Comparison of ENCODE assay signal across 8 mouse cellular contexts in genomic region chr9:109096856-109097255, GRCm38 (mm10). TPM values are rescaled to one million over a fixed set of nuclear protein-coding genes. Genes with fewer than 3 reads are reported as not detected.
DNase-seq lines count a peak whose midpoint lies in the region; ATAC-seq and TF ChIP-seq lines count a peak whose summit lies in the region.

No protein-coding gene starts in this region.

- peaks cover 81% of the 10 kb centered on the region for H3K4me1 ChIP-seq in E14TG2a.4 (replicated peaks; ENCODE audit: low read depth, low read length)
- peaks cover 20% of the 10 kb centered on the region for H3K4me1 ChIP-seq in hindbrain, embryonic 11.5 days (replicated peaks; ENCODE audit: control insufficient read depth, insufficient read depth, low read length)
- peaks cover 32% of the 10 kb centered on the region for H3K4me1 ChIP-seq in lung, embryonic 14.5 days (ENCODE audit: insufficient read depth)

- TF ChIP-seq CTCF in E14TG2a.4 (conservative IDR thresholded peaks at IDR 0.05; ENCODE audit: low read length), result no peak
- no peak for TF ChIP-seq CTCF in lung, embryonic 14.5 days (IDR thresholded peaks at IDR 0.05; ENCODE audit: low read depth)

- peak overlapping the region; percentile 98 for H3K9ac ChIP-seq in hindbrain, embryonic 11.5 days (ENCODE audit: low read depth, low read length)
- peak overlapping the region; percentile 98 for H3K9ac ChIP-seq in lung, embryonic 14.5 days

- H3K4me2 ChIP-seq in hindbrain, embryonic 11.5 days (replicated peaks; ENCODE audit: low read depth, low read length), result peak overlapping the region; percentile 96
- H3K4me2 ChIP-seq in lung, embryonic 14.5 days, result peak overlapping the region; percentile 87

- peak; percentile 29 for DNase-seq in R1 (ENCODE audit: low read depth, low spot score)
- no peak for DNase-seq in hindbrain, embryonic 11.5 days (ENCODE audit: low spot score)
- DNase-seq in lung, embryonic 14.5 days, result peak; percentile 33
- no peak for DNase-seq in layer of hippocampus, adult 18-20 months (ENCODE audit: low spot score in 2 of 2)
- DNase-seq in left cerebral cortex, adult 9 months (ENCODE audit: low spot score in 2 of 2), result no peak
- DNase-seq in left cerebral cortex, postnatal 36 days (ENCODE audit: low spot score in 2 of 2), result no peak

- ATAC-seq in hindbrain, embryonic 11.5 days (ENCODE audit: low FRiP score), result no peak
- ATAC-seq in lung, embryonic 14.5 days (ENCODE audit: insufficient read depth), result no peak
- no peak for ATAC-seq in CD4-positive, CD25-positive, alpha-beta regulatory T cell, adult 4 months

- peaks cover 31% of the 10 kb centered on the region for H3K36me3 ChIP-seq in E14TG2a.4 (ENCODE audit: insufficient read depth, low read length)
- H3K36me3 ChIP-seq in hindbrain, embryonic 11.5 days (ENCODE audit: control insufficient read depth, insufficient read depth, low read length), result peaks cover 2% of the 10 kb centered on the region; the same call in 1 of the 2 replicates
- H3K36me3 ChIP-seq in lung, embryonic 14.5 days (ENCODE audit: insufficient read depth), result peaks cover 20% of the 10 kb centered on the region

- H3K27ac ChIP-seq in hindbrain, embryonic 11.5 days (ENCODE audit: low read depth, low read length), result peak overlapping the region; percentile 100
- peak overlapping the region; percentile 99 for H3K27ac ChIP-seq in lung, embryonic 14.5 days (ENCODE audit: low read depth)

- 26% methylated on average over 6 of the region's 6 CpGs for WGBS in hindbrain, embryonic 11.5 days
- 20% methylated on average over 6 of the region's 6 CpGs for WGBS in lung, embryonic 14.5 days

- H3K27me3 ChIP-seq in E14TG2a.4 (ENCODE audit: insufficient read depth, low read length), result no peaks in the 10 kb centered on the region
- no peaks in the 10 kb centered on the region for H3K27me3 ChIP-seq in hindbrain, embryonic 11.5 days (ENCODE audit: control insufficient read depth, insufficient read depth, low read length)
- no peaks in the 10 kb centered on the region for H3K27me3 ChIP-seq in lung, embryonic 14.5 days (ENCODE audit: insufficient read depth, low read length)

- H3K4me3 ChIP-seq in E14TG2a.4 (replicated peaks; ENCODE audit: low read length), result peak overlapping the region; percentile 87
- H3K4me3 ChIP-seq in hindbrain, embryonic 11.5 days (ENCODE audit: low read depth, low read length), result peak overlapping the region; percentile 64
- H3K4me3 ChIP-seq in lung, embryonic 14.5 days (ENCODE audit: low read depth, low read length), result peak overlapping the region; percentile 72

- H3K9me3 ChIP-seq in E14TG2a.4 (ENCODE audit: low read length), result no peaks in the 10 kb centered on the region
- H3K9me3 ChIP-seq in hindbrain, embryonic 11.5 days (ENCODE audit: control insufficient read depth, low read length), result no peaks in the 10 kb centered on the region
- no peaks in the 10 kb centered on the region for H3K9me3 ChIP-seq in lung, embryonic 14.5 days (ENCODE audit: low read depth, low read length)

- intact Hi-C loops in left cerebral cortex, postnatal 36 days (cut with DNase I), result loop anchor here (10.0 kb wide), 1 partner anchor 738 kb away; the partner anchor contains the start of gene Nme6

RNA-seq across cellular contexts. Expression of gene Plxnb1, which starts 1.7 kb away (rescaled TPM):
- polyA plus RNA-seq in hindbrain, embryonic 11.5 days (2014; fragmentation: Nextera tagmentation; extraction: Ambion mirVana), result 16.9 and 18.2 TPM in 2 replicates
- 16.1 and 18.4 TPM in 2 replicates for polyA plus RNA-seq in lung, embryonic 14.5 days (2014; fragmentation: Nextera tagmentation; extraction: Ambion mirVana)
- polyA plus RNA-seq in CD4-positive, CD25-positive, alpha-beta regulatory T cell, adult 4 months (2017; shearing (Covaris generic)), result 1 to 10 TPM in 1 of 2 experiments, under 1 TPM in 1; 0.94 to 1.2 TPM
- 10 to 100 TPM; 70.4 to 76.5 TPM for total RNA-seq in layer of hippocampus, adult 18-20 months (2021)
- total RNA-seq in left cerebral cortex, postnatal 36 days (2021), result 10 to 100 TPM; 60.3 to 77.9 TPM

RNA-seq across cellular contexts. Expression of gene Tma7, which starts 14.5 kb away (rescaled TPM):
- polyA plus RNA-seq in hindbrain, embryonic 11.5 days (2014; fragmentation: Nextera tagmentation; extraction: Ambion mirVana), result 756 and 774 TPM in 2 replicates
- 599 and 638 TPM in 2 replicates for polyA plus RNA-seq in lung, embryonic 14.5 days (2014; fragmentation: Nextera tagmentation; extraction: Ambion mirVana)
- 100 to 1,000 TPM; 679 to 933 TPM for polyA plus RNA-seq in CD4-positive, CD25-positive, alpha-beta regulatory T cell, adult 4 months (2017; shearing (Covaris generic))
- total RNA-seq in layer of hippocampus, adult 18-20 months (2021), result 100 to 1,000 TPM; 286 to 308 TPM
- total RNA-seq in left cerebral cortex, postnatal 36 days (2021), result 100 to 1,000 TPM; 348 to 352 TPM

RNA-seq across cellular contexts. Expression of gene Ccdc51, which starts 14.6 kb away (rescaled TPM):
- polyA plus RNA-seq in hindbrain, embryonic 11.5 days (2014; fragmentation: Nextera tagmentation; extraction: Ambion mirVana), result 11.0 and 12.3 TPM in 2 replicates
- polyA plus RNA-seq in lung, embryonic 14.5 days (2014; fragmentation: Nextera tagmentation; extraction: Ambion mirVana), result 9.3 and 10.6 TPM in 2 replicates
- polyA plus RNA-seq in CD4-positive, CD25-positive, alpha-beta regulatory T cell, adult 4 months (2017; shearing (Covaris generic)), result 10 to 100 TPM; 13.5 to 16.0 TPM
- 1 to 10 TPM; 8.7 to 9.3 TPM for total RNA-seq in layer of hippocampus, adult 18-20 months (2021)
- 1 to 10 TPM; 7.2 to 8.1 TPM for total RNA-seq in left cerebral cortex, postnatal 36 days (2021)

RNA-seq across cellular contexts. Expression of gene Atrip, which starts 22.9 kb away (rescaled TPM):
- 26.0 TPM in 2 replicates for polyA plus RNA-seq in hindbrain, embryonic 11.5 days (2014; fragmentation: Nextera tagmentation; extraction: Ambion mirVana)
- 24.5 and 27.6 TPM in 2 replicates for polyA plus RNA-seq in lung, embryonic 14.5 days (2014; fragmentation: Nextera tagmentation; extraction: Ambion mirVana)
- 10 to 100 TPM; 23.4 to 32.1 TPM for polyA plus RNA-seq in CD4-positive, CD25-positive, alpha-beta regulatory T cell, adult 4 months (2017; shearing (Covaris generic))
- 10 to 100 TPM; 23.7 to 28.0 TPM for total RNA-seq in layer of hippocampus, adult 18-20 months (2021)
- 10 to 100 TPM; 26.6 to 34.1 TPM for total RNA-seq in left cerebral cortex, postnatal 36 days (2021)

RNA-seq across cellular contexts. Expression of gene Trex1, which starts 37.3 kb away (rescaled TPM):
- polyA plus RNA-seq in hindbrain, embryonic 11.5 days (2014; fragmentation: Nextera tagmentation; extraction: Ambion mirVana), result 7.5 and 9.7 TPM in 2 replicates
- 10.6 and 11.6 TPM in 2 replicates for polyA plus RNA-seq in lung, embryonic 14.5 days (2014; fragmentation: Nextera tagmentation; extraction: Ambion mirVana)
- polyA plus RNA-seq in CD4-positive, CD25-positive, alpha-beta regulatory T cell, adult 4 months (2017; shearing (Covaris generic)), result 10 to 100 TPM; 36.2 to 61.7 TPM
- total RNA-seq in layer of hippocampus, adult 18-20 months (2021), result 10 to 100 TPM; 14.6 to 16.6 TPM
- 10 to 100 TPM; 12.5 to 15.7 TPM for total RNA-seq in left cerebral cortex, postnatal 36 days (2021)

Comparison
In these comparisons a context has a peak if more than half of its experiments do, and no peak if none do; other contexts are left out.
1. DNase-seq: peak in R1 (single experiment) and lung, embryonic 14.5 days (single experiment); none in hindbrain, embryonic 11.5 days (single experiment), layer of hippocampus, adult 18-20 months (0 of 2), left cerebral cortex, adult 9 months (0 of 2) and left cerebral cortex, postnatal 36 days (0 of 2).
2. Peak in every context shown above with its lines, with median percentiles within 50 percentile points of each other: H3K4me3 ChIP-seq.